Mouse (Mus musculus) urinary bladder, postnatal 25 days (tissue): ENCODE measurements at regions not wholly inside any gene's neighbourhood (a gene's known extent, or its start where the extent isn't known, plus 50 kb on each side); places are given as distances from the start of the nearest gene placed in this dataset.

Experiments used
- DNase-seq: peaks from one replicate; pipeline ENCODE4 v3.0.0; 2022; ENCODE audit warnings: low spot score

GRCm38 (mm10) chr7:72027006-72027405 is 279.4 kb downstream of the Mctp2 start:
- DNase-seq = no peak

GRCm38 (mm10) chr7:72009115-72009514 is 297.3 kb downstream of the Mctp2 start:
- DNase-seq = no peak

GRCm38 (mm10) chr7:72004311-72004710 is 302.1 kb downstream of the Mctp2 start:
- no peak for DNase-seq

GRCm38 (mm10) chr7:71992526-71992925 is 313.9 kb downstream of the Mctp2 start:
- DNase-seq = no peak

- no peak for DNase-seq
Observed at GRCm38 (mm10) chr7:71991835-71992234, 314.6 kb downstream of the Mctp2 start.

GRCm38 (mm10) chr7:71991206-71991605 is 315.2 kb downstream of the Mctp2 start:
- DNase-seq = no peak

GRCm38 (mm10) chr7:71966015-71966414 is 340.4 kb downstream of the Mctp2 start:
- DNase-seq = no peak

- no peak for DNase-seq
Observed at GRCm38 (mm10) chr7:71963456-71963855, 343.0 kb downstream of the Mctp2 start.

GRCm38 (mm10) chr7:71962851-71963250 is 343.6 kb downstream of the Mctp2 start:
- DNase-seq = no peak

GRCm38 (mm10) chr7:71960453-71961230 is 345.8 kb downstream of the Mctp2 start:
- peak; percentile 20 for DNase-seq

- DNase-seq = no peak
Observed at GRCm38 (mm10) chr7:71946548-71946947, 359.9 kb downstream of the Mctp2 start.

- no peak for DNase-seq
Observed at GRCm38 (mm10) chr7:71943078-71944042, 363.0 kb downstream of the Mctp2 start.

- DNase-seq = no peak
Observed at GRCm38 (mm10) chr7:71937731-71938130, 368.7 kb downstream of the Mctp2 start.

- no peak for DNase-seq
Observed at GRCm38 (mm10) chr7:71936690-71937089, 369.7 kb downstream of the Mctp2 start.
